Mouse (Mus musculus) limb, embryonic 11.5 days (tissue): ENCODE results near the gene Psmb11. TPM values are rescaled to one million over a fixed set of nuclear protein-coding genes. Genes with fewer than 3 reads are reported as not detected.

Source experiments
- ATAC-seq: fragments of 200-750 bp; cut with Nextera tagmentation; 2 replicates; pipeline ENCODE4 v1.8.0; 2017; ENCODE audit warnings: low read depth; ENCODE audit not compliant: insufficient number of reproducible peaks, low FRiP score, low TSS enrichment
- DNase-seq: peaks from one replicate; pipeline ENCODE4 v3.0.0-alpha.2; 2015; ENCODE audit warnings: low spot score
- H3K27ac ChIP-seq: fragments of 300-500 bp; sonication (generic); replicated peaks from 2 replicates; pipeline ENCODE4 v1.5.1; 2014; ENCODE audit warnings: low read depth, mild to moderate bottlenecking, low read length
- H3K27me3 ChIP-seq: fragments of 300-500 bp; sonication (generic); 2 replicates; pipeline ENCODE4 v1.6.1; 2014; ENCODE audit warnings: mild to moderate bottlenecking, low read length, mixed read lengths; ENCODE audit not compliant: control insufficient read depth, insufficient read depth
- H3K36me3 ChIP-seq: fragments of 300-500 bp; sonication (generic); 2 replicates; pipeline ENCODE4 v1.6.1; 2014; ENCODE audit warnings: mild to moderate bottlenecking, low read length, moderate library complexity, mixed read lengths; ENCODE audit not compliant: control insufficient read depth, insufficient read depth
- H3K4me1 ChIP-seq: fragments of 300-500 bp; sonication (generic); 2 replicates; pipeline ENCODE4 v1.6.1; 2014; ENCODE audit warnings: low read length, mixed read lengths; ENCODE audit not compliant: control insufficient read depth, insufficient read depth
- H3K4me2 ChIP-seq: fragments of 300-500 bp; sonication (generic); 2 replicates; pipeline ENCODE4 v1.6.1; 2014; ENCODE audit warnings: low read depth, mild to moderate bottlenecking, moderate library complexity; ENCODE audit not compliant: severe bottlenecking
- H3K4me3 ChIP-seq: fragments of 300-500 bp; sonication (generic); 2 replicates; pipeline ENCODE4 v1.5.1; 2014; ENCODE audit warnings: low read depth, low read length
- H3K9ac ChIP-seq: fragments of 300-500 bp; sonication (generic); 2 replicates; pipeline ENCODE4 v1.6.1; 2014; ENCODE audit warnings: mild to moderate bottlenecking, low read length
- H3K9me3 ChIP-seq: fragments of 300-500 bp; sonication (generic); 2 replicates; pipeline ENCODE4 v1.6.1; 2016; ENCODE audit warnings: low read length; ENCODE audit not compliant: control insufficient read depth
- WGBS: fragments of 180-500 bp; shearing (Covaris S2); extraction: QIAGEN DNeasy Blood & Tissue Kit; methylation state at CpG from one replicate; pipeline ENCODE4 v1.1.7; 2014; 5-methylcytosine and 5-hydroxymethylcytosine counted together
- polyA plus RNA-seq: library from polyadenylated mRNA; unstranded; fragments of >200 nt; fragmentation: Nextera tagmentation; extraction: Ambion mirVana; gene quantifications from 2 replicates; pipeline ENCODE4 v1.2.1, GENCODE M21; 2014

The Psmb11 gene
- polyA plus RNA-seq, 1 experiment from 2014 or later, result 0.20 TPM

DNA sequence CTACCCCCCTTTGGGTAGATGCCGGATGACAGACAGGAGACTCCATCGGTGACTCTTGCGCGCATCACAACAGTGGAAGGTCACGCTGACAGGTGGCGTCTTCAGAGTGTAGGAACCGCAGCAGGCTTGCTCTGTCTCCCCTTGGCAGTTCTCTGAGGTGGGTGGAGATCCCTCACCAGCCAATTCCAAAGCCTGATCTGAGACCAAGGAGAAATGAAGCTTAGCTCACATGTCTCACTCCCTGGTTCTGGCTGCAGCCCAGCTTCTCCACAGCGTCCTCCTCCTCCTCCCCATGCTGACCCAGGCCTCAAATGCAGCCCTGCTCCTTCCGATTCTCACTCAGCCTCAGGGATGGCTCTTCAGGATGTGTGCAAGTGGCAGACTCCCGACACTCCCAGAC, 3.7 kb downstream of the Psmb11 start:
- ATAC-seq (no peak), DNase-seq (no peak)
- WGBS, result 78% methylated on average over 10 of the region's 10 CpGs
- no peaks in the 10 kb centered on the region for H3K27me3 ChIP-seq
- no peak overlapping the region for H3K4me3 ChIP-seq
- H3K9me3 ChIP-seq, result no peaks in the 10 kb centered on the region
- H3K9ac ChIP-seq, result no peak overlapping the region
- no peaks in the 10 kb centered on the region for H3K4me1 ChIP-seq
- no peaks in the 10 kb centered on the region for H3K36me3 ChIP-seq
- H3K4me2 ChIP-seq, result no peak overlapping the region
- H3K27ac ChIP-seq, result no peak overlapping the region

DNA sequence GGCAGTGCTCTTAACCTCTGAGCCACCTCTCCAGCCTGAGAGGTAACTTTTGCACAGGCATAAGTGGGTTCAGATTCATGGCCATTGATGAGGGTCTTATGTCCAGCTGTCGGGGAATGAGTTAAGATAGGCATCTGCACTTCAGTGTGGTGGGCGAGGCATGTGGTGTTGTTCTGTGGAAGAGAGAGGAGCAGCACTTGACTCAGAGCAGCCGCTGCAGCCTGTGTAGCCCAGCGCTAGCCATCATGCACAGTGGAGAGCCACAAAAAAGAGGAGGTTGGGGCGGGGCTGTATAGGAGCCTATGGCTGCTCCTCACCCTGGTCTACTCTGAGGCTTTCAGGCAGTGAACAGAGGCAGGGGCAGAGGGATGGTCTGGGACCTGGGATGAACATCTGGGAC, 6.9 kb downstream of the Psmb11 start:
- H3K9ac ChIP-seq, result no peak overlapping the region
- H3K4me3 ChIP-seq, result no peak overlapping the region
- H3K27ac ChIP-seq, result no peak overlapping the region
- no peaks in the 10 kb centered on the region for H3K27me3 ChIP-seq
- H3K9me3 ChIP-seq, result no peaks in the 10 kb centered on the region
- H3K36me3 ChIP-seq, result peaks cover 4% of the 10 kb centered on the region; the same call in 1 of the 2 replicates
- ATAC-seq, result no peak
- no peak for DNase-seq
- no peak overlapping the region for H3K4me2 ChIP-seq
- WGBS, result 78% methylated on average over 5 of the region's 5 CpGs
- H3K4me1 ChIP-seq, result no peaks in the 10 kb centered on the region

DNA sequence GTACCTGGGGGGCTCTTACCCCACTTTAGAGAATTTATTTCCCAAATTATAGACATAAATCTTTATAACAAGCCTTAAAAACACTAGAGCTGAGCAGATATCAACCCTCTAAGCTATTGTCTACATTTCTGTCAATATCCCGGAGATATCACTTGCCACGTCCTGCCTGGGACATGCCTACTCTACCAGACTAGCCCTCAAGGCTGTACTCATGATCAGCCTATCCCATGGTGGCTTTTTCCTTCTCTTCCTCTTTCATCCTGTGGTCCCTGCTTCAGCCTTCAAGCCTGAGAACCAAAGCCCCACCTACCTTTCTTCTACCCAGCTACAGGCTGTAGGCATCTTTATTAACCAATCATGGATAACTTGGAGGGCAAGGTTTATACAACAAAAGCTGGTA, 8.6 kb downstream of the Psmb11 start:
- H3K4me2 ChIP-seq, result no peak overlapping the region
- H3K9me3 ChIP-seq, result no peaks in the 10 kb centered on the region
- H3K4me1 ChIP-seq, result no peaks in the 10 kb centered on the region
- 96% methylated on average over 2 of the region's 2 CpGs for WGBS
- no peak overlapping the region for H3K27ac ChIP-seq
- no peak overlapping the region for H3K9ac ChIP-seq
- DNase-seq (no peak), ATAC-seq (no peak)
- no peak overlapping the region for H3K4me3 ChIP-seq
- no peaks in the 10 kb centered on the region for H3K27me3 ChIP-seq
- peaks cover 11% of the 10 kb centered on the region; the same call in 1 of the 2 replicates for H3K36me3 ChIP-seq

- Histone ChIP-seq H3K4me1 (no peaks in the 10 kb centered on the region), H3K9ac (no peak overlapping the region), H3K27ac (no peak overlapping the region), H3K36me3 (peaks cover 11% of the 10 kb centered on the region; the same call in 1 of the 2 replicates), H3K9me3 (no peaks in the 10 kb centered on the region), H3K27me3 (no peaks in the 10 kb centered on the region), H3K4me3 (no peak overlapping the region), H3K4me2 (no peak overlapping the region)
- ATAC-seq, result no peak
- 84% methylated on average over 11 of the region's 11 CpGs for WGBS
- no peak for DNase-seq
These were observed 9.5 kb downstream of the Psmb11 start for GRCm38 (mm10) chr14:54630583-54631239.

DNA sequence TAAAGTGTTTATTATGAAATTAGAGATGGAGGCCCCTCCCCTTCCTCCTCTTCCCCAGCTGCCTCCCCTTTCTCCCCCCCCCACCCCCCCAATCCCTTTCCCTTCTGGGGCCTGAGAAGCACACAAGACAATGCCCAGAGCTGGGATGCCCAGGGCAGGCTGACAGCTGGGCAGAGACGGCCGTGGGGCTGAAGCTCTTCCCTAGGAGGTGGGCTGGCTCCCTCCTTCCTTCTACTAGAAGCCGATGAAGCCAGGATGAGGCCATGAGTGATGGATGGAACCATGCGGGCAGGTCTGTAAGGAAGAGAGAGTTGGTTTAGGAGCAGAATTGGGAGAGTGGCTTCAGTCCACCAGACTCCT, 10.0 kb downstream of the Psmb11 start:
- ATAC-seq, result no peak
- Histone ChIP-seq H3K27ac (no peak overlapping the region), H3K27me3 (no peaks in the 10 kb centered on the region), H3K4me3 (no peak overlapping the region), H3K9ac (no peak overlapping the region), H3K4me2 (no peak overlapping the region), H3K9me3 (no peaks in the 10 kb centered on the region), H3K4me1 (no peaks in the 10 kb centered on the region), H3K36me3 (peaks cover 11% of the 10 kb centered on the region; the same call in 1 of the 2 replicates)
- DNase-seq, result no peak
- 82% methylated on average over 4 of the region's 4 CpGs for WGBS

GRCm38 (mm10) chr14:54632252-54632651, 11.0 kb downstream of the Psmb11 start:
- WGBS, result 88% methylated on average over 37 of the region's 37 CpGs
- peaks cover 11% of the 10 kb centered on the region; the same call in 1 of the 2 replicates for H3K36me3 ChIP-seq
- no peaks in the 10 kb centered on the region for H3K4me1 ChIP-seq
- DNase-seq (no peak), ATAC-seq (no peak)
- no peak overlapping the region for H3K4me3 ChIP-seq
- H3K9me3 ChIP-seq, result no peaks in the 10 kb centered on the region
- H3K27me3 ChIP-seq, result no peaks in the 10 kb centered on the region
- no peak overlapping the region for H3K9ac ChIP-seq
- H3K4me2 ChIP-seq, result no peak overlapping the region
- H3K27ac ChIP-seq, result no peak overlapping the region

DNA sequence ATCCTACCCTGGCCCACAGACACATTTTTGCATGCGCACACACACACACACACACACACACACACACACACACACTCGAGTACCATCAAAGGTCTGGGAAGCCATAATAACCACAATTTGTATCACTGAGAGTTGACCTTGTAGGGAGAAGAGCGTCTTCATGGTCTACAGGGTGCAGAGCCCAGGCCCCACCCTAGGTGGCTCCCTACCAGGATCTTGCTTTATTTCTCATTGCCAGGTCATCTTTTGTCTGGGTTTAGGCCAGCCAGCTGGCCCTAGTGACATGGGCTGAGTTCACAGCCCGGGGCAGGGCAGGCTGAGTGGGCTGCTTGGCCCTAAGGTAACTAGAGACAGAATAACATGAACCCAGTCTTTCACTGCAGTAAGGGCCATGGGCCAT, 12.9 kb downstream of the Psmb11 start:
- no peak for ATAC-seq
- WGBS, result 85% methylated on average over 4 of the region's 4 CpGs
- Histone ChIP-seq H3K4me2 (no peak overlapping the region), H3K4me3 (no peak overlapping the region), H3K9ac (no peak overlapping the region), H3K9me3 (no peaks in the 10 kb centered on the region), H3K36me3 (peaks cover 15% of the 10 kb centered on the region; the same call in 1 of the 2 replicates), H3K4me1 (peaks cover 3% of the 10 kb centered on the region; the same call in 1 of the 2 replicates), H3K27me3 (no peaks in the 10 kb centered on the region), H3K27ac (no peak overlapping the region)
- DNase-seq, result no peak

DNA sequence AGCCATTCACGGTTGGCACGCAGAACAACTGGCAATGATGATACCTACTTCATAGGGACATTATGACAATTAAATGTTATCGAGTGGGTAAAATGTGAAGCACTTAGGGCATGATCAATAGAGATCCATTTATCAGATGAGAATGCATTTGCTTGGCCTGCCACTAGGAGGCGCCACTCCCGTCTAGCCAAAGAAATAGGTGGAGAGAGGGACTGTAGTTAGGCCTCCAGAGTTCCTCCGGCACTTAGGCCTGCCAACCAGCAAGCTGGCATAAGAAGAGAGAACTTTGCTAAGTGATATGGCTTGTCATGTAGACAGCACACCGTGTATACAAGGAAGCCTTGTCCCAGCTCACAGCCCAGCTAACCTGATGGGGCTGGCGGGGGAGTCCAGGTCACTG, 15.7 kb downstream of the Psmb11 start:
- no peak overlapping the region for H3K4me2 ChIP-seq
- H3K9ac ChIP-seq, result no peak overlapping the region
- peak; percentile 76 for DNase-seq
- H3K9me3 ChIP-seq, result no peaks in the 10 kb centered on the region
- H3K27me3 ChIP-seq, result no peaks in the 10 kb centered on the region
- WGBS, result 59% methylated on average over 8 of the region's 8 CpGs
- no peak overlapping the region for H3K27ac ChIP-seq
- H3K36me3 ChIP-seq, result peaks cover 15% of the 10 kb centered on the region; the same call in 1 of the 2 replicates
- ATAC-seq, result no peak
- H3K4me1 ChIP-seq, result peaks cover 14% of the 10 kb centered on the region
- no peak overlapping the region for H3K4me3 ChIP-seq

DNA sequence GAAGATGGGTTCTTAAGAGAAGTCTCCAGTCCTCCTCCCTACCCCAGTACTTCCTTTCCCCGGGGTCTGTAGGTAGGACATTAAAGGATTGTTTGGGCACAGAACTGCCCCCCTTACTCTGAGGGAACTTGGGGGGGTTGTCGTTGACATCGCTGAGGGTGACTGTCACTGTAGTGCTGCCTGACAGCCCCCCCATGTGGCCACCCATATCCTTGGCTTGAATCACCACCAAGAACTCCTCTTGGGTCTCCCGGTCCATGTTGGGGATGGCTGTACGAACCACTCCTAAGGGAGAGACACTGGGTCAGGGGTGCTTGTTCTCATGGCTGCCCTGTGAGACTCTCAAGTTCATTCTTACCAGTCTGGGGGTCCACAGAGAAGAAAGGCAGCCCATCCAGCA, 17.0 kb downstream of the Psmb11 start:
- H3K27me3 ChIP-seq, result no peaks in the 10 kb centered on the region
- WGBS, result 82% methylated on average over 5 of the region's 5 CpGs
- DNase-seq, result no peak
- H3K9me3 ChIP-seq, result no peaks in the 10 kb centered on the region
- H3K4me3 ChIP-seq, result no peak overlapping the region
- no peak overlapping the region for H3K9ac ChIP-seq
- no peak overlapping the region for H3K27ac ChIP-seq
- ATAC-seq, result no peak
- peaks cover 14% of the 10 kb centered on the region for H3K4me1 ChIP-seq
- H3K4me2 ChIP-seq, result no peak overlapping the region
- peaks cover 18% of the 10 kb centered on the region; the same call in 1 of the 2 replicates for H3K36me3 ChIP-seq
